Mouse (Mus musculus) brown adipose tissue, adult 24 weeks (tissue): ENCODE results near the gene 5430419D17Rik. TPM values are rescaled to one million over a fixed set of nuclear protein-coding genes. Genes with fewer than 3 reads are reported as not detected.

Experiments used
- H3K27ac ChIP-seq: fragments of 200-500 bp; replicated peaks from 2 replicates; pipeline ENCODE4 v1.5.1; 2012; ENCODE audit warnings: low read depth, mild to moderate bottlenecking, low read length
- H3K4me1 ChIP-seq: fragments of 200-500 bp; 2 replicates; pipeline ENCODE4 v1.6.1; 2012; ENCODE audit warnings: low read length, mixed read lengths; ENCODE audit not compliant: control insufficient read depth, insufficient read depth, insufficient read length
- H3K4me3 ChIP-seq: fragments of 200-500 bp; 2 replicates; pipeline ENCODE4 v1.5.1; 2012; ENCODE audit warnings: low read depth, mild to moderate bottlenecking, low read length, moderate library complexity; ENCODE audit not compliant: insufficient read depth
- polyA plus RNA-seq: library from polyadenylated mRNA; stranded (reverse); fragments of >200 nt; gene quantifications from 2 replicates; pipeline ENCODE4 v1.2.4, GENCODE M21; 2012; ENCODE audit not compliant: missing spikeins, insufficient read depth, insufficient read length

5430419D17Rik gene
- polyA plus RNA-seq, 1 experiment, result not detected

- Histone ChIP-seq H3K27ac (no peak overlapping the region), H3K4me1 (no peaks in the 10 kb centered on the region), H3K4me3 (no peak overlapping the region)
These were observed 171.8 kb downstream of the 5430419D17Rik start for GRCm38 (mm10) chr7:131345856-131346541.

Other genes starting within 250 kb of the 5430419D17Rik start
- gene Htra1, start 238.3 kb upstream of the 5430419D17Rik start, polyA plus RNA-seq, result 40.6 and 47.3 TPM in 2 replicates
- gene Dmbt1, start 142.3 kb upstream of the 5430419D17Rik start, polyA plus RNA-seq, result not detected in 2 replicates
- not detected in 2 replicates for gene 4933402N03Rik, start 28.1 kb upstream of the 5430419D17Rik start, polyA plus RNA-seq
- gene Cuzd1, start 147.9 kb downstream of the 5430419D17Rik start, polyA plus RNA-seq, result not detected in 2 replicates
- not detected in 2 replicates for gene Fam24b, start 155.1 kb downstream of the 5430419D17Rik start, polyA plus RNA-seq
- not detected in 2 replicates for gene Fam24a, start 159.5 kb downstream of the 5430419D17Rik start, polyA plus RNA-seq
- 7.6 and 11.7 TPM in 2 replicates for gene 2310057M21Rik, start 188.4 kb downstream of the 5430419D17Rik start, polyA plus RNA-seq
- gene Pstk, start 196.7 kb downstream of the 5430419D17Rik start, polyA plus RNA-seq, result 58.6 and 109 TPM in 2 replicates
- gene Ikzf5, start 236.1 kb downstream of the 5430419D17Rik start, polyA plus RNA-seq, result 12.8 and 16.4 TPM in 2 replicates
- gene Acadsb, start 236.2 kb downstream of the 5430419D17Rik start, polyA plus RNA-seq, result 240 and 287 TPM in 2 replicates